Mouse (Mus musculus) limb, embryonic 14.5 days (tissue): ENCODE data around the gene Gm2696. TPM values are rescaled to one million over a fixed set of nuclear protein-coding genes. Genes with fewer than 3 reads are reported as not detected.

Experiments used
- ATAC-seq: fragments of 200-750 bp; cut with Nextera tagmentation; 2 replicates; pipeline ENCODE4 v1.8.0; 2017; ENCODE audit warnings: low read depth, moderate number of reproducible peaks, moderate TSS enrichment; ENCODE audit not compliant: low FRiP score
- DNase-seq: peaks from one replicate; pipeline ENCODE4 v3.0.0-alpha.2; 2015; ENCODE audit warnings: low spot score
- H3K27ac ChIP-seq: fragments of 300-500 bp; sonication (generic); replicated peaks from 2 replicates; pipeline ENCODE4 v1.5.1; 2014; ENCODE audit warnings: low read depth, mild to moderate bottlenecking, low read length, moderate library complexity, mixed read lengths
- H3K27me3 ChIP-seq: fragments of 300-500 bp; sonication (generic); 2 replicates; pipeline ENCODE4 v1.6.1; 2014; ENCODE audit warnings: low read length, mixed read lengths; ENCODE audit not compliant: control insufficient read depth, insufficient read depth
- H3K36me3 ChIP-seq: fragments of 300-500 bp; sonication (generic); 2 replicates; pipeline ENCODE4 v1.6.1; 2014; ENCODE audit warnings: mild to moderate bottlenecking, low read length, moderate library complexity, mixed read lengths; ENCODE audit not compliant: control insufficient read depth, insufficient read depth
- H3K4me1 ChIP-seq: fragments of 300-500 bp; sonication (generic); 2 replicates; pipeline ENCODE4 v1.6.1; 2014; ENCODE audit warnings: antibody characterized with exemption, low read length, mixed read lengths; ENCODE audit not compliant: control insufficient read depth, insufficient read depth
- H3K4me2 ChIP-seq: fragments of 300-500 bp; sonication (generic); replicated peaks from 2 replicates; pipeline ENCODE4 v1.6.1; 2014; ENCODE audit warnings: low read depth, mild to moderate bottlenecking, low read length, moderate library complexity; ENCODE audit not compliant: severe bottlenecking
- H3K4me3 ChIP-seq: fragments of 300-500 bp; sonication (generic); replicated peaks from 2 replicates; pipeline ENCODE4 v1.5.1; 2014; ENCODE audit warnings: low read length
- H3K9ac ChIP-seq: fragments of 300-500 bp; sonication (generic); 2 replicates; pipeline ENCODE4 v1.6.1; 2014; ENCODE audit warnings: mild to moderate bottlenecking, low read depth, low read length, moderate library complexity; ENCODE audit not compliant: severe bottlenecking
- H3K9me3 ChIP-seq: fragments of 300-500 bp; sonication (generic); 2 replicates; pipeline ENCODE4 v1.6.1; 2016; ENCODE audit warnings: low read length; ENCODE audit not compliant: control insufficient read depth
- POLR2A ChIP-seq: fragments of 200-500 bp; IDR thresholded peaks from 2 replicates; pipeline ENCODE4 v1.8.0; 2012; ENCODE audit warnings: inconsistent platforms, mild to moderate bottlenecking, moderate library complexity, borderline replicate concordance; ENCODE audit not compliant: insufficient read depth, insufficient read length; ENCODE audit errors: extremely low read depth
- WGBS: fragments of 180-500 bp; shearing (Covaris S2); extraction: QIAGEN DNeasy Blood & Tissue Kit; methylation state at CpG from one replicate; pipeline ENCODE4 v1.1.7; 2014; 5-methylcytosine and 5-hydroxymethylcytosine counted together
- polyA plus RNA-seq, 2 experiments: library from polyadenylated mRNA; depleted of rRNA in 1 of 2; stranded (reverse) in 1 of 2; unstranded in 1 of 2; fragments of >200 nt; fragmentation: Nextera tagmentation in 1 of 2; extraction: Ambion mirVana in 1 of 2; gene quantifications; 2 replicates each; pipeline versions ENCODE4 v1.2.1 to v1.2.3; 2012 to 2014

Gm2696 gene
- polyA plus RNA-seq, 2 experiments = 0.25 TPM; not detected in 1

DNA sequence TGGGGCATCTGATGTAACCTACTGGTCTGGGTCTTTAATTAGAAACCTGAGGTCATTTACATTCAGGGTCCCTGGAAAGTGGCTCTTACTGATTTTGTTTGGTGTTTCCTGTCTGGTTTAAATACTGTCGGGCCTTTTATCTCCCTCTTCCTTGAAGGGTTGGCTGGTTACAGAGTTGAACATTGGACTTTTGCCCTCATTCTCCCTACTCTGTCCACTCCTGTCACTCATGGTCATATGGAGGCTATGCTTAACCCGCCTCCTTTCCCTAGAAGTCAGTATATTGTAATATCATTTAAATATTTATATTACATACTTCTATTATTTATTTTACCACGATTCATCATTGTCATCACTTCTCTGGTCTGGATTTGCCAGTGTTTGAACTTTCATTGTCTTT lies 10.4 kb upstream of the Gm2696 start:
- ATAC-seq = no peak
- Histone ChIP-seq H3K4me2 (no peak overlapping the region), H3K27me3 (no peaks in the 10 kb centered on the region), H3K4me3 (no peak overlapping the region), H3K4me1 (peaks cover 3% of the 10 kb centered on the region; the same call in 1 of the 2 replicates), H3K36me3 (no peaks in the 10 kb centered on the region), H3K9me3 (no peaks in the 10 kb centered on the region), H3K27ac (no peak overlapping the region), H3K9ac (no peak overlapping the region)
- TF ChIP-seq POLR2A = no peak
- DNase-seq = no peak
- WGBS = 80% methylated on average over 3 of the region's 3 CpGs

- no peak for ATAC-seq
- no peak for DNase-seq
- Histone ChIP-seq H3K4me3 (no peak within 1 kb of the TSS), H3K36me3 (no peaks in the 10 kb centered on the region), H3K9ac (no peak within 1 kb of the TSS), H3K27ac (no peak within 1 kb of the TSS), H3K4me2 (no peak within 1 kb of the TSS), H3K9me3 (no peaks in the 10 kb centered on the region), H3K4me1 (no peaks in the 10 kb centered on the region), H3K27me3 (no peaks in the 10 kb centered on the region)
- WGBS = 75% methylated on average over 3 of the region's 5 CpGs
- no peak for TF ChIP-seq POLR2A
Measured at GRCm38 (mm10) chr10:77811743-77812142, 2.7 kb upstream of the Gm2696 start, which contains the start of gene Gm9507. Gene Gm9507 (minus strand): TSS chr10:77811843.

- WGBS = 29% methylated on average over 5 of the region's 5 CpGs
- DNase-seq (no peak), ATAC-seq (no peak)
- Histone ChIP-seq H3K4me3 (no peak overlapping the region), H3K4me2 (no peak overlapping the region), H3K27me3 (no peaks in the 10 kb centered on the region), H3K36me3 (no peaks in the 10 kb centered on the region), H3K9ac (no peak overlapping the region), H3K4me1 (no peaks in the 10 kb centered on the region), H3K27ac (no peak overlapping the region), H3K9me3 (no peaks in the 10 kb centered on the region)
- TF ChIP-seq POLR2A = no peak
Measured at GRCm38 (mm10) chr10:77815514-77815913, 1.0 kb downstream of the Gm2696 start.

DNA sequence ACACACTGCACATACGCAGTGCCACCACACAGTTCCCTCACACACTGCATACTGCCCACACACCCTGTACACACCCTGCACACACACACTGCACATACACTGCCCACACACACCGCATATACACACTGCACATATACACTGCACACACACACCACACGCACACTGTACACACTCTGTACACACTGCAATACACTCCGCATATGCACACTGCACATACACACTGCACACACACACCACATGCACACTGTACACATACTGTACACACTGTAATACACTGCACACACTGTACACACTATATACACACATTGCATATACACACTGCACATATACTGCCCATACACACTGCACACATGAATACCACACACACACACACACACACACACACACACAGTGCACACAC lies 4.0 kb downstream of the Gm2696 start:
- H3K27me3 ChIP-seq = no peaks in the 10 kb centered on the region
- ATAC-seq (no peak), DNase-seq (no peak)
- H3K27ac ChIP-seq = no peak overlapping the region
- no peak overlapping the region for H3K4me2 ChIP-seq
- H3K4me1 ChIP-seq = no peaks in the 10 kb centered on the region
- no peak overlapping the region for H3K9ac ChIP-seq
- H3K36me3 ChIP-seq = no peaks in the 10 kb centered on the region
- WGBS = 93% methylated on average over 4 of the region's 4 CpGs
- no peak for TF ChIP-seq POLR2A
- H3K4me3 ChIP-seq = no peak overlapping the region
- H3K9me3 ChIP-seq = no peaks in the 10 kb centered on the region

- ATAC-seq = no peak
- no peaks in the 10 kb centered on the region for H3K4me1 ChIP-seq
- no peak overlapping the region for H3K4me3 ChIP-seq
- H3K9me3 ChIP-seq = peaks cover 6% of the 10 kb centered on the region; the same call in 1 of the 2 replicates
- H3K4me2 ChIP-seq = no peak overlapping the region
- WGBS = 35% methylated on average over 4 of the region's 4 CpGs
- no peak overlapping the region for H3K9ac ChIP-seq
- DNase-seq = no peak
- no peaks in the 10 kb centered on the region for H3K36me3 ChIP-seq
- no peaks in the 10 kb centered on the region for H3K27me3 ChIP-seq
- TF ChIP-seq POLR2A = no peak
- H3K27ac ChIP-seq = no peak overlapping the region
Measured at GRCm38 (mm10) chr10:77819203-77819602, 4.7 kb downstream of the Gm2696 start.

DNA sequence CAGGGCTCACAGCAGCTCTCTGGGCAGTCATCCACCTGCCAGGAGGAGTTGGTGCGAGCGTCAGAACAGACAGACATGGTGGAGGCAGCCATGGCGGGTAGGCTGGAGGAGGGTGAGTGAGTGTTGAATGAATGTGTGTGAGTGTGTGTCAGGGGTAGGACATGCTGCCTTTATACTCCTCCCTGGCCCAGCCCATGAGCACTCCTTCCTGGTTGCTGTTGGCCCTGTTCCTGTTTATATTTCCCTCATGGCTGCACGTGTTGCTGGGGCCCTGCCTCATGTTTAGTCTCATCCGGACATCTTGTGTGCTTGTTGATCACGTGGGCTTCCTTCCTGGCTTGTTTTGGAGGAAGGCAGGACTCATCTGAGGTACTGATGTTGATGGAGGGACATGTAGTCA lies 12.5 kb downstream of the Gm2696 start, which contains the start of gene Krtap10-4:
Krtap10-4 (minus strand) TSS at position 145 of the 400 bp plus-strand sequence.
- WGBS = 57% methylated on average over 6 of the region's 6 CpGs
- Histone ChIP-seq H3K9ac (no peak within 1 kb of the TSS), H3K27me3 (no peaks in the 10 kb centered on the region), H3K9me3 (peaks cover 6% of the 10 kb centered on the region; the same call in 1 of the 2 replicates), H3K27ac (no peak within 1 kb of the TSS), H3K4me3 (no peak within 1 kb of the TSS), H3K4me2 (no peak within 1 kb of the TSS), H3K4me1 (no peaks in the 10 kb centered on the region), H3K36me3 (no peaks in the 10 kb centered on the region)
- no peak for TF ChIP-seq POLR2A
- DNase-seq (no peak), ATAC-seq (no peak)
